Mouse (Mus musculus) testis, postnatal 10 days (tissue): Measurements from ENCODE around the gene a.
"Not testable (repeated sequence)": the region's sequence is repeated elsewhere in the genome, so short reads cannot be mapped to it uniquely, and the experiment has no call there.

ENCODE experiments used
- DNase-seq: peaks from one replicate; pipeline ENCODE4 v3.0.0; 2021; ENCODE audit warnings: low spot score

The a gene

DNA sequence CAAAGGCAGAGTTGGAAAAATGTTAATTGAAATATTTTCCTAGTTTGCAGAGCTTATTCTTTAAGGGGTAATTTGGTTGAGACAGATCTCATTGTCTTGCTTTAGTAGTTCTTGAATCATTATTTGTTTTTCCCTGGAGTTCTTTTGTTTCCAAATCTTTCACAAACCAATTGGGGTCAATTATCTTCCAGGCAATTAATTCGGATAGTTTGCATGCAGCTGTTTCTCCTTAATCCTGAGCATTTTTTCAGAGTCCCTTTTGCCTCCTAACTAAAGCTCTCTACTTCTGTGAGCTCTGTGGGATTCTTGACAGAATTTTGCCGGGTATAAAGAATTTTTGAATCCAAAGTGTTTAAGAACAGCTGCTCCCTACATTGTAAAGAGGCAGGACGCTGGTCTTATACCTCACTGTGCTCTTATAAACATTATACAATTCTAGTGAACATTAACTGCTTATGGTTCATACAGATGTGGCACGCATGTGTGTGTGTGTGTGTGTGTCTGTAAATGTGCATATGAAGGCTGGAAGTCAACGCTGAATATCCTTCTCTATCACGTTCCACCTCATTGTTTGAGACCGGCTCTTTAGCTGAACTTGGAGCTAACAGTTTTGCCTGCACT, 134.3 kb downstream of the a start:
- no peak for DNase-seq

GRCm38 (mm10) chr2:154926843-154927242, 135.6 kb downstream of the a start:
- DNase-seq, result no peak

GRCm38 (mm10) chr2:154928298-154928697, 137.1 kb downstream of the a start:
- no peak for DNase-seq

DNA sequence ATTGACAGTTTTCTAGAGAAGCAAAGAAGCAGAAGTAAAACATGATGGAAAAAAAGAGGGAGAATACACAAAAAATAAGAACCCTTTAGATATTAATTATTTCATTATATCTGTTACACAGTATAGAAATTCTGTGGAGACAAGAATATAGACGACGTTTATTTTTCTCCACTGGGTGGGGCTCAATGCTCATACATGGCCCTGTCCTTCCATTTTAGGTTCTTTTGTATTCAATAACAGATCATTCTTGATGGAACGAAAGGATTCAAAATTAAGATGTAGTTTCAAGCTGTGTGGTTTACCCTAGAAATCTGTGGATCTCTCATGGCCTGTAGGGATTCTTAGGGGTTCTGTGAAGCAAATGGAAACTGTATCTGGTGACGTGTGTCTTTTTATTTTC, 142.7 kb downstream of the a start:
- peak; percentile 14 for DNase-seq

DNA sequence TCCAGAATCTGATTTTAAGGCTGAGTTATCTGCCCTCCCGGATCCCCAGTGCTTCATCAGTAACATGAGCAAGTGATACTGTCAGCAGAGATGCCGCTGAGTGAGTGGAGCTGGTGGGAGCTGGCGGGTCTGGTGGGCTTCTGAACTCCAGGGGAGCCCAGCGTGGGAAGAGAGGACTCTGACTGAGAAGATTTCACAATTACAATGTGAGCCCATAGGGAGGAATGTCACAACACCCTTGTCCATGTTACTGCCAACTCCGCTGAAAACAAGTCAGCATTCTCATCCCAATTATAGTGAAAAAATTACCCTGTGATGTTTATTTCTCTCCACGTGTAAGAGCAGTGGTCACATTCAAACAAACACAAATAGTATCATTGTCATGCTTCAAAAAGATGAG, 144.9 kb downstream of the a start:
- no peak for DNase-seq

- no peak for DNase-seq
These were observed 145.4 kb downstream of the a start for GRCm38 (mm10) chr2:154936536-154937155.

GRCm38 (mm10) chr2:154937547-154938390, 146.6 kb downstream of the a start:
- peak; percentile 15 for DNase-seq

DNA sequence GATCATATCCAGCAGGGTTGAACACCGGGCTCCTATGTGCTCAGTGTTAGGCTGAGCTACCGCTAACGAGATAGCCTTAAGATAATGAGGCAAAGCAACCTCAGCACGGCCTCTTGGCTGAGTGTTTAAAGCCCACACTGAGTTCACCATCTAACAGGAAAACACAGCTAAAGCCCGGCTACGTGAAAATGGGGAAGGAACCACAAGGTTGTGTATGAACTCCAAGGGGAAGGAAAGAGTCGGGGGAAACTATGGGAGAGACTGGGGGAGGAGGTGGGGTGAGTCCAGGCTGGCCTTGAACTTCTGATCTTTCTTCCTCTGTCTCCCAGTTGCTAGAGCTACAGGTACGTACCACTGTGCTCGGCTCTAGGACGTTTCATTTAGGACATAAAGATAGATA, 150.8 kb downstream of the a start:
- DNase-seq, result no peak

DNA sequence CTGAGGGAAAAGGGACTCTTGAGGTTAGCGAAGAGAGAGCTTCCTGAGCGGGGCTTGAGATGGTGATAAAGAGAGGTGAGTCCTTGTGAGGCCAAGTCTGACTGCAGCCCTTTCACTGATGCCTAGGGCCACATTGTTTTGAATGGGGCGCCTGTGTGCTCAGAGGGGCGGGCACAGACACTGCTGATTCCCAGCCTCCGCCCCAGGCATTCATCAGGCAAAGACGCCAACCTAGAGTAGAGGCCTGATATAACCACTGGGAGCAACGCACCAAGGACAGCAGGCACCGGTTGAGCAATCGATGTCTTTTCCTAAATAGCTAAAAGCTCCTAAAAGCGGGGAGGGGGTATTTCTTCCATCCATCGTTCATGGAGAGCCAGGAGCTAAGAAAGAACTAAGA, 151.3 kb downstream of the a start:
- DNase-seq, result no peak

DNA sequence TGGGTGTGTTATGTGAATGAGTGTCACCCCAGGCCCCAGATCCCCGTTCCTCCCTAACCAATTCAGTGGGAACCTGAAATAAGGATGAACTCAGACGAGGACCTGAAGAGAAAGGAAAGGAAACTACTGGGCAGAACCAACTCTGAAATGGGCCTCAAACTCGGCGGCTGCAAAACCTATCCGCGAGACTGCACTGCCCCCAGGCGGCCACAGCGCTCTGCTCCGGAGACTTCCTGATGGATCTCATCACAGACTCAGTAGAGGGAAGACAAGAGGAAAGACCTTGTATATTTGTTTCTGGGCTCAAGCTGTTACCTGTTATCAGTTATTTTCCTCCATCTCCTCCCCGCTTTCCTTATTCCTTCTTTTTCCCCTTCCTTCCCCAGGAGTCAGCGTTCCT, 151.9 kb downstream of the a start:
- DNase-seq, result peak; percentile 94

DNA sequence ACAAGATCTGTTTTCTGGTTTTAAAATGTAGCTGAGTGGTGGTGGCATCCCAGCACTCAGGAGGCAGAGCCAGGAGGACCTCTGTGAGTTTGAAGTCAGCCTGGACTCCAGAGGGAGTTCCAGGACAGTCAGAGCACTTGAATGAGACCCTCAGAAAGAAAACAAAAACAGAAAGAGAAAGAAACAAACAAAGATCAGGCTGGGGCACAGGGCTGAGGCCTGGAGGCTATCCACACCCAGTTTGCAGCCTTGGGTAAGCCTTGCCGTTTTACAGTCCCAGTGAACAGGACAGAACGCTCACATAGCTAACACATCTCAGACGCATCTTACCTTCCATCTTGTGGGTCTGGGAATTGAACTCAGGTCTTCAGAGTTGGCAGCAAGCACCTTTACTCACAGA, 155.7 kb downstream of the a start:
- no peak for DNase-seq

DNA sequence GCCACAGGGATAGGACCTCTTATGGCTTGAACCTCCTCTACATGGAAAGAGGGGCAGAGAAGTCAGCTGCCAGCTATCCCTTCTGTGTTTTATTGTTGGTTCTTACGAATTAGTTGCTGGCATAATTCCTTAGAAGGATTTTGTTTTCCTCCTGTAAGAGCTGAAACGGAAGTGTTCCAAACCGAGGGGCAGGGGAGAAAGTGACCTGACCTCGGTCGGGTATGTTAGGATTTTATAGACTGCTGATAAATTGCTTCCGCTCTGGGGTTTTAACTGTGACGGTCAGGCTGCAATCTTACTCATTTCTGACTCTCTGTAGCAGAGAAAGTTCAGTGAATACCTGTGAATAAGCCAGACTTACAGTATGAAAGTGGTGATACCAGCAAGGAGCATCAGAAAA, 158.2 kb downstream of the a start:
- no peak for DNase-seq

DNA sequence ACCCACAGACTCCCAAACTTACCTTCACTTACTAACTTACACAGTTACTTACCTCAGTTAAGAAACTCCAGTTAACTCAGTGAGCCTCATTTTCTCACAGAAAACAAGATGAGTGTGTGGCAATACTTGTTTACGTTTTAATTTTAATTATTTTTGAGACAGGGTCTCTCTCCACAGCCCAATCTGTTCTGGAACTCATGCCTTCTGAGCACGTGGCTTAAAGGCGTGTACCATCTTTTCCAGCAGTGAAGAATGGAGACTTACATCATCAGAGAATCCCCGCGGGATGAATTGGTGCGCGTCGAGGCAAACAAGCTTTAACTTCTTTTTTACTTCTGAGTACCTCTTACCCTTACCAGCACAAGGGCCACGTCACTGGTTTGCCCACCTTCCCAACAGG, 158.7 kb downstream of the a start:
- DNase-seq, result no peak

DNA sequence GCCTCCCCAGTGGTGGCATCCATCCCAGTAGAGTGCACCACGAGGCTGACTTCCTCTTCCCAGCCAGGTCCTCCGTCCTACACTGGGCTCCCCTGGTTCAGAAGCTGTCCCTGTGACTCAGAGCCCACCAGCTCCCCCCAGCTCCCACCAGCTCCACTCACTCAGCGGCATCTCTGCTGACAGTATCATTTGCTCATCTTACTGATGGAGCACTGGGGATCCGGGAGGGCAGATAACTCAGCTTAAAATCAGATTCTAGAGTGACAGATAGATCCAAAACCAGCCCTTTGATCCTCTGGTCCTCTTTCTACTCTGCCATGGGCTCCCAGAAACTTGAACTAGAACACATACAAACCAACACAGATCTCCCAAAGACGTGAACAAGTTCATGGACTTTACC, 159.4 kb downstream of the a start:
- no peak for DNase-seq

GRCm38 (mm10) chr2:154959486-154959885, 168.3 kb downstream of the a start:
- no peak for DNase-seq

GRCm38 (mm10) chr2:154959909-154960308, 168.7 kb downstream of the a start:
- DNase-seq, result no peak

DNA sequence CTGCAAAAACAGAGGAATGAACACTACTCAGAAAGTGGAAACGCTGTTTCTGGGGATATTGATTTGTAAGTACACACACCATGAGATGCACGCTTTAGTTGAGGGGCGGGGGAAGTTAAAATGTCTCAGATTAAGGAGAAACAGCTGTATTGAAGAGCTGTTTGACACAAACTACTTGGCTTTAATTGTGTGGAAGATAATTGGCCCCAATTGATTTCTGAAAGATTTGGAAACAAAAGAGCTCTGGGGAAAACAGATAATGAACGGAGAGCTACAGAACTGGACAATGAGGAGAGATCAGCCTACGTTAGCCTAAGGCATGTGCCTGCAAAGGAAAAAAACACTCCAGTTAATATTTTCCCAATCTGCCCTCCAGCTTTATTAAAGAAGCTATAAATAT, 172.0 kb downstream of the a start:
- DNase-seq, result no peak

GRCm38 (mm10) chr2:154969740-154970397, 178.7 kb downstream of the a start:
- not testable (repeated sequence) for DNase-seq

GRCm38 (mm10) chr2:154971919-154972692, 180.9 kb downstream of the a start:
- no peak for DNase-seq

- no peak for DNase-seq
These were observed 181.8 kb downstream of the a start for GRCm38 (mm10) chr2:154972981-154973380.

- DNase-seq, result no peak
These were observed 195.4 kb downstream of the a start for GRCm38 (mm10) chr2:154986609-154987008.

GRCm38 (mm10) chr2:154991411-154991810, 200.2 kb downstream of the a start:
- no peak for DNase-seq
